18 mouse cellular contexts compared by ENCODE assay signal in the genomic region with DNA sequence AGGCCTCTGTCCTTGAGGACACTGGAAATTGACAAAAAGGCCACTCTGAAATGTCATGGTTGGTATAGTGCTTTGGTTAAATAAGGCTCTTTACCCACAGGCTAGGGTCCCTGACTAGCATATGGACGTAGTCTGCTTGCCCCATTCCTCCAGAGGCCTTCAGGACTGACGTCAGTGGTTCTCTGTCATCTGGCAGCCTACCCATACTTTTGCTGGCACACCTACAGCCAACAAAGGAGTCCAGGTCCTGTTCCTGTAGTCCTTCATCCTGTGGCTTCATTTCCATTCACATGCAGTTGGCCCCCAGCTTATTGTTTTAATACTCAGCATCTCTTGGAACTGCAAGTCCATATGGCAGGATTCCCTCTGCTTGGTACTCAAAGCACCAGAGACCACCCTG. TPM values are rescaled to one million over a fixed set of nuclear protein-coding genes. Genes with fewer than 3 reads are reported as not detected.
DNase-seq lines count a peak whose midpoint lies in the region; ATAC-seq lines count a peak whose summit lies in the region.
"Had no signal": no experiment of that assay in that cellular context is flagged by ENCODE, and none has a peak within 500 bp of the region (broad histone marks: within the 10 kb centered on the region; RNA-seq: fewer than 3 reads in every experiment).

No protein-coding gene starts in this region.

- H3K4me3 ChIP-seq in hindbrain, embryonic 11.5 days (ENCODE audit: low read depth, low read length): no peak overlapping the region
- no peak overlapping the region for H3K4me3 ChIP-seq in hindbrain, embryonic 16.5 days (ENCODE audit: low read length)
- H3K4me3 ChIP-seq in neural tube, embryonic 13.5 days: no peak overlapping the region
- no peak overlapping the region for H3K4me3 ChIP-seq in hindbrain, embryonic 13.5 days
- H3K4me3 ChIP-seq: embryonic facial prominence, embryonic 13.5 days; forebrain, embryonic 13.5 days; gastrocnemius, adult 2 months; heart, embryonic 12.5 days; hindbrain, embryonic 15.5 days had no signal

- H3K27ac ChIP-seq in hindbrain, embryonic 11.5 days (ENCODE audit: low read depth, low read length): peak overlapping the region; percentile 61
- no peak overlapping the region for H3K27ac ChIP-seq in hindbrain, embryonic 16.5 days (ENCODE audit: low read depth, low read length)
- peak overlapping the region; percentile 81 for H3K27ac ChIP-seq in neural tube, embryonic 13.5 days (replicated peaks)
- peak overlapping the region; percentile 80 for H3K27ac ChIP-seq in hindbrain, embryonic 13.5 days
- H3K27ac ChIP-seq: embryonic facial prominence, embryonic 13.5 days; forebrain, embryonic 13.5 days; gastrocnemius, adult 2 months; hindbrain, embryonic 15.5 days had no signal

- peaks cover 22% of the 10 kb centered on the region for H3K27me3 ChIP-seq in hindbrain, embryonic 11.5 days (ENCODE audit: control insufficient read depth, insufficient read depth, low read length)
- peaks cover 6% of the 10 kb centered on the region for H3K27me3 ChIP-seq in hindbrain, embryonic 16.5 days (replicated peaks; ENCODE audit: control insufficient read depth, insufficient read depth, low read length)
- H3K27me3 ChIP-seq in neural tube, embryonic 13.5 days: peaks cover 33% of the 10 kb centered on the region
- H3K27me3 ChIP-seq in hindbrain, embryonic 13.5 days: peaks cover 32% of the 10 kb centered on the region

- H3K4me1 ChIP-seq in hindbrain, embryonic 11.5 days (replicated peaks; ENCODE audit: control insufficient read depth, insufficient read depth, low read length): 0 out of 2 replicates have a peak, but pooled peaks cover 2% of the 10 kb centered on the region
- H3K4me1 ChIP-seq in hindbrain, embryonic 16.5 days (ENCODE audit: control insufficient read depth, insufficient read depth, low read depth, low read length): peaks cover 13% of the 10 kb centered on the region
- H3K4me1 ChIP-seq in neural tube, embryonic 13.5 days (replicated peaks): peaks cover 69% of the 10 kb centered on the region
- peaks cover 61% of the 10 kb centered on the region for H3K4me1 ChIP-seq in hindbrain, embryonic 13.5 days (replicated peaks)

- H3K9me3 ChIP-seq in hindbrain, embryonic 11.5 days (ENCODE audit: control insufficient read depth, low read length): no peaks in the 10 kb centered on the region
- no peaks in the 10 kb centered on the region for H3K9me3 ChIP-seq in hindbrain, embryonic 16.5 days (ENCODE audit: control insufficient read depth, low read length)
- no peaks in the 10 kb centered on the region for H3K9me3 ChIP-seq in neural tube, embryonic 13.5 days
- no peaks in the 10 kb centered on the region for H3K9me3 ChIP-seq in hindbrain, embryonic 13.5 days
- H3K9me3 ChIP-seq: embryonic facial prominence, embryonic 13.5 days; forebrain, embryonic 13.5 days; heart, embryonic 12.5 days; hindbrain, embryonic 15.5 days had no signal

- H3K9ac ChIP-seq in hindbrain, embryonic 11.5 days (ENCODE audit: low read depth, low read length): no peak overlapping the region
- no peak overlapping the region for H3K9ac ChIP-seq in hindbrain, embryonic 16.5 days (ENCODE audit: low read depth, low read length)
- H3K9ac ChIP-seq in neural tube, embryonic 13.5 days: no peak overlapping the region
- H3K9ac ChIP-seq in hindbrain, embryonic 13.5 days: no peak overlapping the region
- H3K9ac ChIP-seq: embryonic facial prominence, embryonic 13.5 days; forebrain, embryonic 13.5 days; heart, embryonic 12.5 days; hindbrain, embryonic 15.5 days had no signal

- 60% methylated on average over 2 of the region's 2 CpGs for WGBS in hindbrain, embryonic 11.5 days
- WGBS in hindbrain, embryonic 16.5 days: 37% methylated on average over 2 of the region's 2 CpGs
- 36% methylated on average over 2 of the region's 2 CpGs for WGBS in neural tube, embryonic 13.5 days
- 42% methylated on average over 2 of the region's 2 CpGs for WGBS in hindbrain, embryonic 13.5 days

- 0 out of 2 replicates have a peak, but pooled peaks have one; percentile 13 for ATAC-seq in hindbrain, embryonic 11.5 days (ENCODE audit: low FRiP score)
- no peak for ATAC-seq in hindbrain, embryonic 16.5 days
- no peak for ATAC-seq in neural tube, embryonic 13.5 days (ENCODE audit: low read depth)
- no peak for ATAC-seq in hindbrain, embryonic 13.5 days (ENCODE audit: low FRiP score)

- no peak overlapping the region for H3K4me2 ChIP-seq in hindbrain, embryonic 11.5 days (replicated peaks; ENCODE audit: low read depth, low read length)
- H3K4me2 ChIP-seq in hindbrain, embryonic 16.5 days (ENCODE audit: low read length): no peak overlapping the region
- H3K4me2 ChIP-seq in neural tube, embryonic 13.5 days: no peak overlapping the region
- H3K4me2 ChIP-seq in hindbrain, embryonic 13.5 days: no peak overlapping the region
- H3K4me2 ChIP-seq: embryonic facial prominence, embryonic 13.5 days; forebrain, embryonic 13.5 days; heart, embryonic 12.5 days; hindbrain, embryonic 15.5 days had no signal

- H3K36me3 ChIP-seq in hindbrain, embryonic 11.5 days (ENCODE audit: control insufficient read depth, insufficient read depth, low read length): no peaks in the 10 kb centered on the region
- H3K36me3 ChIP-seq in hindbrain, embryonic 16.5 days (ENCODE audit: control insufficient read depth, insufficient read depth, low read length): no peaks in the 10 kb centered on the region
- peaks cover 17% of the 10 kb centered on the region for H3K36me3 ChIP-seq in neural tube, embryonic 13.5 days
- H3K36me3 ChIP-seq in hindbrain, embryonic 13.5 days: peaks cover 15% of the 10 kb centered on the region
- H3K36me3 ChIP-seq: embryonic facial prominence, embryonic 13.5 days; G1E; heart, embryonic 12.5 days; hindbrain, embryonic 15.5 days had no signal

- DNase-seq in hindbrain, embryonic 11.5 days (ENCODE audit: low spot score): no peak
- DNase-seq in neural tube, embryonic 10.5 days (ENCODE audit: extremely low spot score, low spot score): no peak
- no peak for DNase-seq in right cerebral cortex, postnatal 10 days (ENCODE audit: low spot score in 2 of 2)
- DNase-seq: adrenal gland, adult 8-10 months; cerebellum, adult 11 months; cerebellum, adult 8-10 months; cerebellum, postnatal 36 days; gastrocnemius, adult 2 months; gastrocnemius, postnatal 25 days had no signal

RNA-seq across cellular contexts. Expression of a gene that starts 8.4 kb away (rescaled TPM):
- polyA plus RNA-seq in hindbrain, embryonic 11.5 days (2014; fragmentation: Nextera tagmentation; extraction: Ambion mirVana): 13.4 and 14.8 TPM in 2 replicates
- 28.6 and 32.1 TPM in 2 replicates for polyA plus RNA-seq in hindbrain, embryonic 16.5 days (2015; fragmentation: Nextera tagmentation; extraction: Ambion mirVana)
- polyA plus RNA-seq in neural tube, embryonic 13.5 days (2015; fragmentation: Nextera tagmentation; extraction: Ambion mirVana): 19.0 TPM in 2 replicates
- polyA plus RNA-seq in hindbrain, embryonic 13.5 days (2015; fragmentation: Nextera tagmentation; extraction: Ambion mirVana): 16.1 and 16.8 TPM in 2 replicates

RNA-seq across cellular contexts. Expression of a gene that starts 15.6 kb away (rescaled TPM):
- 27.1 and 31.4 TPM in 2 replicates for polyA plus RNA-seq in hindbrain, embryonic 11.5 days (2014; fragmentation: Nextera tagmentation; extraction: Ambion mirVana)
- polyA plus RNA-seq in hindbrain, embryonic 16.5 days (2015; fragmentation: Nextera tagmentation; extraction: Ambion mirVana): 7.6 and 8.0 TPM in 2 replicates
- 30.0 and 30.2 TPM in 2 replicates for polyA plus RNA-seq in neural tube, embryonic 13.5 days (2015; fragmentation: Nextera tagmentation; extraction: Ambion mirVana)
- 24.0 and 27.8 TPM in 2 replicates for polyA plus RNA-seq in hindbrain, embryonic 13.5 days (2015; fragmentation: Nextera tagmentation; extraction: Ambion mirVana)
- polyA plus RNA-seq: G1E; heart, embryonic 16.5 days had no signal

RNA-seq across cellular contexts. Expression of a gene that starts 46.4 kb away (rescaled TPM):
- polyA plus RNA-seq in hindbrain, embryonic 11.5 days (2014; fragmentation: Nextera tagmentation; extraction: Ambion mirVana): 10.7 and 13.1 TPM in 2 replicates
- 1.3 TPM in 2 replicates for polyA plus RNA-seq in hindbrain, embryonic 16.5 days (2015; fragmentation: Nextera tagmentation; extraction: Ambion mirVana)
- polyA plus RNA-seq in neural tube, embryonic 13.5 days (2015; fragmentation: Nextera tagmentation; extraction: Ambion mirVana): 6.9 and 7.4 TPM in 2 replicates
- polyA plus RNA-seq in hindbrain, embryonic 13.5 days (2015; fragmentation: Nextera tagmentation; extraction: Ambion mirVana): 2.8 and 3.2 TPM in 2 replicates
- polyA plus RNA-seq: G1E had no signal
